Mouse (Mus musculus) hindbrain, embryonic 12.5 days (tissue): ENCODE data around the gene 1600014C23Rik. TPM values are rescaled to one million over a fixed set of nuclear protein-coding genes. Genes with fewer than 3 reads are reported as not detected.
A peak's percentile ranks its signal among the peaks of the same experiment; 100 is the strongest.

ENCODE experiments used
- ATAC-seq: fragments of 200-750 bp; cut with Nextera tagmentation; 2 replicates; pipeline ENCODE4 v1.8.0; 2017; ENCODE audit warnings: moderate TSS enrichment; ENCODE audit not compliant: low FRiP score
- H3K27ac ChIP-seq: fragments of 300-500 bp; sonication (generic); 2 replicates; pipeline ENCODE4 v1.5.1; 2016; ENCODE audit warnings: mild to moderate bottlenecking
- H3K27me3 ChIP-seq: fragments of 300-500 bp; sonication (generic); 2 replicates; pipeline ENCODE4 v1.6.1; 2016; ENCODE audit warnings: mild to moderate bottlenecking
- H3K36me3 ChIP-seq: fragments of 300-500 bp; sonication (generic); 2 replicates; pipeline ENCODE4 v1.6.1; 2016; ENCODE audit warnings: mild to moderate bottlenecking
- H3K4me1 ChIP-seq: fragments of 300-500 bp; sonication (generic); 2 replicates; pipeline ENCODE4 v1.6.1; 2016
- H3K4me2 ChIP-seq: fragments of 300-500 bp; sonication (generic); replicated peaks from 2 replicates; pipeline ENCODE4 v1.6.1; 2016; ENCODE audit warnings: mild to moderate bottlenecking
- H3K4me3 ChIP-seq: fragments of 300-500 bp; sonication (generic); 2 replicates; pipeline ENCODE4 v1.5.1; 2016; ENCODE audit warnings: mild to moderate bottlenecking
- H3K9ac ChIP-seq: fragments of 300-500 bp; sonication (generic); 2 replicates; pipeline ENCODE4 v1.6.1; 2016; ENCODE audit warnings: mild to moderate bottlenecking, moderate library complexity
- H3K9me3 ChIP-seq: fragments of 300-500 bp; sonication (generic); replicated peaks from 2 replicates; pipeline ENCODE4 v1.6.1; 2016; ENCODE audit warnings: mild to moderate bottlenecking
- WGBS: fragments of 180-500 bp; shearing (Covaris S2); methylation state at CpG from one replicate; pipeline ENCODE4 v1.1.7; 2016; 5-methylcytosine and 5-hydroxymethylcytosine counted together
- polyA plus RNA-seq: library from polyadenylated mRNA; unstranded; fragments of >200 nt; fragmentation: Nextera tagmentation; extraction: Ambion mirVana; gene quantifications from 2 replicates; pipeline ENCODE4 v1.2.1, GENCODE M21; 2016

The 1600014C23Rik gene
- polyA plus RNA-seq, 1 experiment from 2014 or later: not detected

GRCm38 (mm10) chr17:45711525-45711924 lies 22.1 kb downstream of the 1600014C23Rik start:
- no peaks in the 10 kb centered on the region for H3K27me3 ChIP-seq
- no peak overlapping the region for H3K4me2 ChIP-seq
- 67% methylated on average over 3 of the region's 3 CpGs for WGBS
- no peaks in the 10 kb centered on the region for H3K4me1 ChIP-seq
- no peak overlapping the region for H3K9ac ChIP-seq
- no peaks in the 10 kb centered on the region for H3K36me3 ChIP-seq
- H3K27ac ChIP-seq: no peak overlapping the region
- H3K4me3 ChIP-seq: no peak overlapping the region
- H3K9me3 ChIP-seq: no peaks in the 10 kb centered on the region
- no peak for ATAC-seq

- ATAC-seq: no peak
- no peaks in the 10 kb centered on the region for H3K4me1 ChIP-seq
Measured at GRCm38 (mm10) chr17:45710407-45710806, 23.2 kb downstream of the 1600014C23Rik start.

GRCm38 (mm10) chr17:45709829-45710228 lies 23.8 kb downstream of the 1600014C23Rik start:
- Histone ChIP-seq H3K36me3 (no peaks in the 10 kb centered on the region), H3K27ac (no peak overlapping the region), H3K9ac (no peak overlapping the region), H3K9me3 (no peaks in the 10 kb centered on the region), H3K4me2 (no peak overlapping the region), H3K27me3 (no peaks in the 10 kb centered on the region), H3K4me1 (no peaks in the 10 kb centered on the region), H3K4me3 (no peak overlapping the region)
- WGBS: 52% methylated on average over 3 of the region's 3 CpGs
- no peak for ATAC-seq

More at GRCm38 (mm10) chr17:45710407-45710806, 23.2 kb downstream of the 1600014C23Rik start:
- no peak overlapping the region for H3K27ac ChIP-seq
- no peaks in the 10 kb centered on the region for H3K9me3 ChIP-seq
- WGBS: 78% methylated on average over 8 of the region's 8 CpGs
- H3K4me3 ChIP-seq: no peak overlapping the region
- no peak overlapping the region for H3K4me2 ChIP-seq
- H3K9ac ChIP-seq: no peak overlapping the region
- H3K27me3 ChIP-seq: no peaks in the 10 kb centered on the region
- no peaks in the 10 kb centered on the region for H3K36me3 ChIP-seq

GRCm38 (mm10) chr17:45708179-45708578 lies 25.5 kb downstream of the 1600014C23Rik start:
- Histone ChIP-seq H3K4me3 (no peak overlapping the region), H3K27me3 (no peaks in the 10 kb centered on the region), H3K4me1 (no peaks in the 10 kb centered on the region), H3K27ac (no peak overlapping the region), H3K9me3 (no peaks in the 10 kb centered on the region), H3K9ac (no peak overlapping the region), H3K36me3 (no peaks in the 10 kb centered on the region), H3K4me2 (no peak overlapping the region)
- 87% methylated on average over 7 of the region's 8 CpGs for WGBS
- no peak for ATAC-seq

GRCm38 (mm10) chr17:45707376-45707775 lies 26.3 kb downstream of the 1600014C23Rik start:
- ATAC-seq: no peak
- 27% methylated on average over 2 of the region's 3 CpGs for WGBS

GRCm38 (mm10) chr17:45706796-45707195 lies 26.8 kb downstream of the 1600014C23Rik start:
- Histone ChIP-seq H3K4me3 (no peak overlapping the region), H3K4me2 (no peak overlapping the region), H3K27ac (no peak overlapping the region), H3K27me3 (no peaks in the 10 kb centered on the region), H3K9ac (no peak overlapping the region), H3K36me3 (no peaks in the 10 kb centered on the region), H3K9me3 (no peaks in the 10 kb centered on the region), H3K4me1 (no peaks in the 10 kb centered on the region)
- WGBS: 87% methylated on average over 5 of the region's 5 CpGs
- no peak for ATAC-seq

More at GRCm38 (mm10) chr17:45707376-45707775, 26.3 kb downstream of the 1600014C23Rik start:
- no peak overlapping the region for H3K4me2 ChIP-seq
- H3K27ac ChIP-seq: no peak overlapping the region
- no peaks in the 10 kb centered on the region for H3K27me3 ChIP-seq
- H3K9ac ChIP-seq: no peak overlapping the region
- no peaks in the 10 kb centered on the region for H3K9me3 ChIP-seq
- no peaks in the 10 kb centered on the region for H3K4me1 ChIP-seq
- no peak overlapping the region for H3K4me3 ChIP-seq
- H3K36me3 ChIP-seq: no peaks in the 10 kb centered on the region

- no peak for ATAC-seq
Measured at GRCm38 (mm10) chr17:45703187-45703586, 30.5 kb downstream of the 1600014C23Rik start.

GRCm38 (mm10) chr17:45702254-45702653 lies 31.4 kb downstream of the 1600014C23Rik start:
- WGBS: 51% methylated on average over 4 of the region's 4 CpGs

More at GRCm38 (mm10) chr17:45703187-45703586, 30.5 kb downstream of the 1600014C23Rik start:
- no peaks in the 10 kb centered on the region for H3K9me3 ChIP-seq
- H3K36me3 ChIP-seq: peaks cover 5% of the 10 kb centered on the region
- WGBS: 56% methylated on average over 7 of the region's 7 CpGs
- H3K27me3 ChIP-seq: no peaks in the 10 kb centered on the region
- H3K27ac ChIP-seq: no peak overlapping the region
- no peak overlapping the region for H3K4me3 ChIP-seq
- no peak overlapping the region for H3K9ac ChIP-seq
- H3K4me1 ChIP-seq: peaks cover 4% of the 10 kb centered on the region
- no peak overlapping the region for H3K4me2 ChIP-seq

GRCm38 (mm10) chr17:45701236-45701591 lies 32.4 kb downstream of the 1600014C23Rik start:
- no peaks in the 10 kb centered on the region for H3K9me3 ChIP-seq
- H3K27ac ChIP-seq: no peak overlapping the region
- no peak overlapping the region for H3K4me2 ChIP-seq
- no peak overlapping the region for H3K4me3 ChIP-seq
- H3K9ac ChIP-seq: no peak overlapping the region
- peaks cover 17% of the 10 kb centered on the region for H3K36me3 ChIP-seq
- H3K27me3 ChIP-seq: no peaks in the 10 kb centered on the region
- ATAC-seq: no peak
- peaks cover 4% of the 10 kb centered on the region for H3K4me1 ChIP-seq
- 72% methylated on average over 9 of the region's 9 CpGs for WGBS

More at GRCm38 (mm10) chr17:45702254-45702653, 31.4 kb downstream of the 1600014C23Rik start:
- no peaks in the 10 kb centered on the region for H3K9me3 ChIP-seq
- H3K27me3 ChIP-seq: no peaks in the 10 kb centered on the region
- no peak for ATAC-seq
- H3K36me3 ChIP-seq: peaks cover 12% of the 10 kb centered on the region
- H3K4me3 ChIP-seq: no peak overlapping the region
- H3K27ac ChIP-seq: no peak overlapping the region
- no peak overlapping the region for H3K9ac ChIP-seq
- H3K4me2 ChIP-seq: no peak overlapping the region
- H3K4me1 ChIP-seq: peaks cover 4% of the 10 kb centered on the region

GRCm38 (mm10) chr17:45700496-45701235 lies 33.0 kb downstream of the 1600014C23Rik start:
- 54% methylated on average over 9 of the region's 16 CpGs for WGBS
- peaks cover 4% of the 10 kb centered on the region for H3K4me1 ChIP-seq
- no peak overlapping the region for H3K4me3 ChIP-seq
- no peak for ATAC-seq
- H3K4me2 ChIP-seq: no peak overlapping the region
- no peaks in the 10 kb centered on the region for H3K9me3 ChIP-seq
- H3K27me3 ChIP-seq: no peaks in the 10 kb centered on the region
- peak overlapping the region; percentile 23; the same call in 1 of the 2 replicates for H3K27ac ChIP-seq
- H3K9ac ChIP-seq: no peak overlapping the region
- H3K36me3 ChIP-seq: peaks cover 17% of the 10 kb centered on the region

- H3K9me3 ChIP-seq: no peaks in the 10 kb centered on the region
- no peak overlapping the region for H3K27ac ChIP-seq
- ATAC-seq: no peak
- H3K4me1 ChIP-seq: peaks cover 4% of the 10 kb centered on the region
- H3K9ac ChIP-seq: no peak overlapping the region
- H3K36me3 ChIP-seq: peaks cover 17% of the 10 kb centered on the region
- 93% methylated on average over 3 of the region's 3 CpGs for WGBS
- H3K27me3 ChIP-seq: no peaks in the 10 kb centered on the region
- no peak overlapping the region for H3K4me2 ChIP-seq
- H3K4me3 ChIP-seq: no peak overlapping the region
Measured at GRCm38 (mm10) chr17:45699039-45699740, 34.5 kb downstream of the 1600014C23Rik start.

GRCm38 (mm10) chr17:45698368-45698767 lies 35.3 kb downstream of the 1600014C23Rik start:
- no peak overlapping the region for H3K4me3 ChIP-seq
- H3K27me3 ChIP-seq: no peaks in the 10 kb centered on the region
- no peak overlapping the region for H3K27ac ChIP-seq
- no peak overlapping the region for H3K9ac ChIP-seq
- WGBS: 88% methylated on average over 6 of the region's 6 CpGs
- no peak for ATAC-seq
- no peak overlapping the region for H3K4me2 ChIP-seq
- H3K36me3 ChIP-seq: peaks cover 17% of the 10 kb centered on the region
- no peaks in the 10 kb centered on the region for H3K9me3 ChIP-seq
- H3K4me1 ChIP-seq: peaks cover 6% of the 10 kb centered on the region
